Comparison of ENCODE assay signal across 24 mouse cellular contexts in genomic region chr10:95768974-95769373, GRCm38 (mm10).
A peak's percentile ranks its signal among the peaks of the same experiment; 100 is the strongest.
DNase-seq lines count a peak whose midpoint lies in the region; ATAC-seq and TF ChIP-seq lines count a peak whose summit lies in the region.
"Had no signal": no experiment of that assay in that cellular context is flagged by ENCODE, and none has a peak within 500 bp of the region (broad histone marks: within the 10 kb centered on the region; RNA-seq: fewer than 3 reads in every experiment).

No protein-coding gene starts in this region.

- DNase-seq in 3134 (ENCODE audit: extremely low read depth, insufficient read length, low spot score), result peak; percentile 22
- DNase-seq in 3T3-L1 (ENCODE audit: low read depth, low spot score), result peak; percentile 83
- DNase-seq in Patski (ENCODE audit: low read depth, low spot score), result no peak
- DNase-seq in layer of hippocampus, postnatal 25 days (ENCODE audit: extremely low spot score in 1 of 2, low spot score in 1 of 2), result no peak
- DNase-seq in heart, adult 8-10 months (ENCODE audit: low spot score), result no peak
- no peak for DNase-seq in cerebellum, postnatal 10 days
- DNase-seq: adrenal gland, postnatal 10 days; adrenal gland, postnatal 36 days; B cell, adult 2 months; cerebellum, adult 18-20 months; cerebellum, adult 9-11 months; cerebellum, postnatal 36 days; embryo, embryonic 11 days; gastrocnemius, postnatal 25 days; heart, adult 2 months; heart, postnatal 36 days; kidney, adult 11 months had no signal

- CTCF ChIA-PET in Patski (lab: Charles Lee), result interaction anchor here (0.7 to 1.5 kb wide), 2 partner anchors 8 to 10 kb away, joined by 4 to 5 read pairs; no protein-coding TSS in a partner anchor

- ATAC-seq in Patski, result peak; percentile 55
- ATAC-seq: CD4-positive, CD25-positive, alpha-beta regulatory T cell, adult 4 months; forebrain, embryonic 13.5 days; forebrain, embryonic 16.5 days; hindbrain, embryonic 16.5 days; intestine, embryonic 15.5 days had no signal

- in situ Hi-C loops in Patski (cut with MboI; ENCODE audit: low pct_unique_long_range_greater_than_20kb), result loop anchor here (10.0 kb wide), 1 partner anchor 214 kb away; no protein-coding TSS in a partner anchor

- POLR2A ChIA-PET in Patski (lab: Charles Lee), result no interaction called here

- no peak for TF ChIP-seq CTCF in Patski (IDR thresholded peaks at IDR 0.05)

- no peaks in the 10 kb centered on the region for H3K27me3 ChIP-seq in Patski
- H3K27me3 ChIP-seq: embryonic facial prominence, embryonic 13.5 days; forebrain, embryonic 13.5 days; hindbrain, embryonic 13.5 days; intestine, embryonic 15.5 days had no signal

Comparison
In these comparisons a context has a peak if more than half of its experiments do, and no peak if none do; other contexts are left out.
1. DNase-seq: peak in 3134 (single experiment) and 3T3-L1 (single experiment); none in Patski (single experiment), layer of hippocampus, postnatal 25 days (0 of 2), heart, adult 8-10 months (single experiment) and cerebellum, postnatal 10 days (0 of 2).